Mouse (Mus musculus): ENCODE measurements around the gene Ikzf1.

GRCm38 (mm10) chr11:11726807-11727276 lies 42.0 kb downstream of the Ikzf1 start:
- no peak for TF ChIP-seq POLR2AphosphoS5 (IDR thresholded peaks at IDR 0.05; ENCODE audit: insufficient replicate concordance, low read depth, low read length)
- no peak for TF ChIP-seq CTCF (IDR thresholded peaks at IDR 0.05; ENCODE audit: low read depth, low read length)
- TF ChIP-seq GATA1 (IDR thresholded peaks at IDR 0.05; ENCODE audit: borderline replicate concordance, low read length), result no peak
- TF ChIP-seq TAL1 (conservative IDR thresholded peaks at IDR 0.05; ENCODE audit: low read depth, low read length), result peak; percentile 36; the same call in 1 of the 2 replicates
